Mouse (Mus musculus): ENCODE measurements around the gene Cdc42. TPM values are rescaled to one million over a fixed set of nuclear protein-coding genes. Genes with fewer than 3 reads are reported as not detected.

The Cdc42 gene
- polyA plus RNA-seq, 1 experiment from 2014 or later, result 722 TPM

DNA sequence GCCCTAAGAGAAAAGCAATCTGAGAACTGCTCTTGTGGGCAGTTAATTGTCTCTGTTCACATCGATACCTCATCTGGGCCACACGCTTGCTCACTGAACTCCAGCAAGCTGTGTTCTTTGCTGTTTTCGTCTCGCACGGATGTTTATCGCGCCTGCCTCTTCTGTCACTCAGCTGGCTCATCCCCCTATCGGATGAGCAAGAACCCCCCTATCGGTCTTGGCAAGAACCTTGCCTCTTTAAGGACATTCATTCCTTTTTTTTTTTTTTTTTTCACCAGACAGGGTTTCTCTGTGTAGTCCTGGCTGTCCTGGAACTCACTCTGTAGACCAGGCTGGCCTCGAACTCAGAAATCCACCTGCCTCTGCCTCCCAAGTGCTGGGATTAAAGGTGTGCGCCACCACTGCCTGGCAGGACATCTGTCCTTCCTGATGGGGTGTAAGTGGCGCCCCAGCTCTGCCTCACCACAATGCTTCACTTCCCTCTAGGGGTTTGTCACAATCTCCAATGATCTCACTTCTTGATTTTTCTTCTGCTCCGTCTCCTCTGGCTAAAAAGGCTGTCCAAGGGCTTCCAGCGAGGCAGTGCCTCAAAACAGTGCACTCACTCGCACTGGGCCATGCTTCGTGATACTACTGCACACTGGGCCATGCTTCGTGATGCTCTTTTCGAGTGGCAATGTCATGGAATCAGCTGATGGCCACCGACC is 8.0 kb upstream of the Cdc42 start:
- DNase-seq (ENCODE audit: low spot score), result no peak
- no peaks in the 10 kb centered on the region for H3K4me1 ChIP-seq (ENCODE audit: control insufficient read depth, insufficient read depth, low read length)
- no peak overlapping the region for H3K4me3 ChIP-seq (ENCODE audit: low read depth, low read length)
- no peak overlapping the region for H3K4me2 ChIP-seq (ENCODE audit: low read depth)
- WGBS, result 86% methylated on average over 19 of the region's 19 CpGs
- no peak for ATAC-seq (ENCODE audit: insufficient read depth, low FRiP score, low TSS enrichment)
- H3K9ac ChIP-seq (ENCODE audit: low read length), result no peak overlapping the region
- no peak overlapping the region for H3K27ac ChIP-seq (ENCODE audit: low read depth, low read length)
- H3K36me3 ChIP-seq (ENCODE audit: control insufficient read depth, insufficient read depth, low read length), result no peaks in the 10 kb centered on the region
- H3K9me3 ChIP-seq (ENCODE audit: control insufficient read depth, low read length), result no peaks in the 10 kb centered on the region
- no peaks in the 10 kb centered on the region for H3K27me3 ChIP-seq (ENCODE audit: control insufficient read depth, insufficient read depth, low read length)

DNA sequence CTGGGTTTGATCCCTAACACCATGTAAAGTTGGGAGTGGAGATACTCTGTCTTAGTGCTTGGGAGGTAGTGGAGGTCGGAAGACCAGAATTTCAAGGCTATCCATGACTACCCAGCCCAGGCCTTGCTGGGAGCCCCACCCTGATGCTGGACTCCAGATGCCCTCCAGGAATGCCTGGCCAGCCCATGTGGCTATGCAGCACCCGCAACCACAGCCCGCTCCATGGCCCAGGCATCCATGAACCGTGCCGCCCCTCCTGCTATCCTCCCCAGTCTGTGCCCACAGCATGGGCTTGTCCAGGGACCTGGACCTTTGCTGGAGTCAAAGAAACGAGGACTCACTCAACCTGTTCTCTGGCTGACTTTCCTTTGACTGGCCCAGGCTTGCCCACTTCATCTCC is 7.3 kb upstream of the Cdc42 start:
- Histone ChIP-seq H3K36me3 (ENCODE audit: control insufficient read depth, insufficient read depth, low read length) (no peaks in the 10 kb centered on the region), H3K27ac (ENCODE audit: low read depth, low read length) (no peak overlapping the region), H3K9me3 (ENCODE audit: control insufficient read depth, low read length) (no peaks in the 10 kb centered on the region), H3K4me1 (ENCODE audit: control insufficient read depth, insufficient read depth, low read length) (no peaks in the 10 kb centered on the region), H3K27me3 (ENCODE audit: control insufficient read depth, insufficient read depth, low read length) (no peaks in the 10 kb centered on the region), H3K4me3 (ENCODE audit: low read depth, low read length) (no peak overlapping the region), H3K4me2 (ENCODE audit: low read depth) (no peak overlapping the region), H3K9ac (ENCODE audit: low read length) (no peak overlapping the region)
- ATAC-seq (ENCODE audit: insufficient read depth, low FRiP score, low TSS enrichment) (no peak), DNase-seq (ENCODE audit: low spot score) (no peak)
- WGBS, result 91% methylated on average over 6 of the region's 6 CpGs

DNA sequence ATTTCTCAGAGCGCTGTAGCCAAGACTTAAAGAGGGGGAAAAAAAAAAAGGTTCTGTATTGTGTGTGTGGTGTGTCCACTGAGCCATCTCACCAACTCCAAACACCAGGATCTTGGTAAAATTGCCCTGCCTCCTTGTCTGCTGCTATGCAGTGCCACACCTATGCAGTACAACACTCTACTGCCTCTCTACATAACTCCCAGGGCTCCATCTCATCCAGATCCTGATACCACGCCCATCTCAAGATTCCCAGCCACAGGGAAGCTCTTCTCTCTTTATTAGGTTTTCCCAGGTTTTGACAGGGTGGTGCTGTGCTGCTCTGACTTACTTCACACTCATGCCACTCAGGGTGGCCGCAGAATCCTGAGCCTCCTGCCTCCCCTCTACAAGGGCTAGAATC is 3.5 kb upstream of the Cdc42 start:
- no peak for DNase-seq (ENCODE audit: low spot score)
- no peaks in the 10 kb centered on the region; the same call in 1 of the 2 replicates for H3K4me1 ChIP-seq (ENCODE audit: control insufficient read depth, insufficient read depth, low read length)
- WGBS, result 70% methylated on average over 3 of the region's 3 CpGs
- H3K27me3 ChIP-seq (ENCODE audit: control insufficient read depth, insufficient read depth, low read length), result no peaks in the 10 kb centered on the region
- no peak overlapping the region for H3K27ac ChIP-seq (ENCODE audit: low read depth, low read length)
- no peak overlapping the region for H3K9ac ChIP-seq (ENCODE audit: low read length)
- no peaks in the 10 kb centered on the region for H3K36me3 ChIP-seq (ENCODE audit: control insufficient read depth, insufficient read depth, low read length)
- H3K9me3 ChIP-seq (ENCODE audit: control insufficient read depth, low read length), result no peaks in the 10 kb centered on the region
- no peak overlapping the region for H3K4me3 ChIP-seq (ENCODE audit: low read depth, low read length)
- no peak overlapping the region for H3K4me2 ChIP-seq (ENCODE audit: low read depth)
- ATAC-seq (ENCODE audit: insufficient read depth, low FRiP score, low TSS enrichment), result no peak

DNA sequence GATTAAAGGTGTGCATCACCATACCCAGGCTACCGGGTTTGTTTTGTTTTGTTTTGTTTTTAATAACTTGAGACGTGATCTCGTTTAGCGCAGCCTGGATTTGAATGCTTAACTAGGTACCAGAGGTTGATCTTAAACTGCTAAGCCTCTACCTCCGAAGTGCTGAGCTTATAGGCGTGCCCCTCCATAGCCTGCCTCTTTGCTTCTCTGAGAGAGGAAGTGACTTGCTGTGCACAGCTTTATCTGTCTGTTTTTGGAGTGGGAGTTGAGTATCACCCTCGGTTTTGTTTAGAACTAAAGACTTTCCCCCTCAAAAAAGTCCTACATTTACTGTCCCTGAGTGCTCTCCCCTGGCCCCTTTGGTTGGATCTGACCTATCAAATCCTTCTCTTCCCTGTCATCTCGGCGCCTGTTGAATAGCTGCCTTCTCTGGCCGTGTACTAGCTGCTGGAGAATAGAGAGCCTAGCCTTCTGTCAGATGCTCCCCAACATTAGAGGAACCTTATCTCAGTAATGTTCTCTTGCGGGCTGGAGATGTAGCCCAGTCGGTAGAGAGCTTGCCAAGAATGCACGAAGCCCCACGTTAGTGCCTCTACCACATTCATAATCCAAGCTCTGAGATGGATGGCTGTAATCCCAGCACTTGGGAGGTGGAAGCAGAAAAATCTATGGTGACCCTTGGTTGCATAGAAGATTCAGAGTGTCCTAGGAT is 927 bp upstream of the Cdc42 start:
- Histone ChIP-seq H3K9ac (ENCODE audit: low read length) (no peak overlapping the region), H3K9me3 (ENCODE audit: control insufficient read depth, low read length) (no peaks in the 10 kb centered on the region), H3K4me3 (ENCODE audit: low read depth, low read length) (no peak overlapping the region), H3K27ac (ENCODE audit: low read depth, low read length) (no peak overlapping the region), H3K4me2 (ENCODE audit: low read depth) (no peak overlapping the region), H3K27me3 (ENCODE audit: control insufficient read depth, insufficient read depth, low read length) (no peaks in the 10 kb centered on the region), H3K4me1 (ENCODE audit: control insufficient read depth, insufficient read depth, low read length) (peaks cover 6% of the 10 kb centered on the region; the same call in 1 of the 2 replicates), H3K36me3 (ENCODE audit: control insufficient read depth, insufficient read depth, low read length) (no peaks in the 10 kb centered on the region)
- 65% methylated on average over 14 of the region's 14 CpGs for WGBS
- ATAC-seq (ENCODE audit: insufficient read depth, low FRiP score, low TSS enrichment) (no peak), DNase-seq (ENCODE audit: low spot score) (no peak)

DNA sequence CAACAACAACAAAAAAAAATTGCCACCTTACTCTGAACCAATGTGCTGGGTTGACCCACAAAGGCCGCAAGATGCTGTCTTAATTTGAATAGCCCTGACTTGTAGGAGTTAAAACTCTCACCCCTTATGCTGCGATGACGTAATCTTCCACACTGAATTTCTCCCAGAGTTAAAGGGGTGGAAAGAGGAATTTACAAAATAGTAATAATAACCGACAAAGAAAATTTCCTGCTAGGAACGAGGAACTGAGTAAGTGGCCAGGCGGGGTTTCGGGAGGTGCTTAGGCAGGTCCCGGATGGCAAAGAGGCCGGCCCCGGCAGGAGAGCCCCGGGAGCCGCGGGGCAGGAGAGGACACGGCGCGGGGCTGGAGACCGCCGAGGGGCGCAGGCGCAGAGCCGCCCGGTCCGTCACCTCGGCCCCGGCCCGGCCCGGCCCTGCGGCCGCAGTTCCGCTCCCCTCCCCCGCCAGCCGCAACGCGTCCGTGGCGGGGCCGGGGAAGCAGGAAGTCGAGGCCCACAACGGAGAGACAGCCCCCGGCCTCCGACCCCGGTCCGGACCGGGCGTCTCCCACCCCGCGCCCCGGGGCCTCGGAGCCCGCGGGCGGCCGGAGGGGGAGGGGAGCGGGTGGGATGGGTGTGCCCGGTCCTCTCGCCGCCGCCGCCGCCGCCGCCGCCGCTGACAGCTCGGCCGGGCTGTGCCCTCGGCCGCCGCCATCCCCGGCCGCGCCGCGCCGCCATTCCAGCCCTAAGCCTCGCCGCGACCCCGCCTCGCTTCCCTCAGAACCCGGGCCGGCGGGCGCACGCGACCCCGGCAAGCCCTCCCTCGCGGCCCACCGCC is 628 bp downstream of the Cdc42 start:
- DNase-seq (ENCODE audit: low spot score), result peak; percentile 77
- WGBS, result 0% methylated on average over 24 of the region's 90 CpGs
- H3K9ac ChIP-seq (ENCODE audit: low read length), result peak overlapping the region; percentile 99

DNA sequence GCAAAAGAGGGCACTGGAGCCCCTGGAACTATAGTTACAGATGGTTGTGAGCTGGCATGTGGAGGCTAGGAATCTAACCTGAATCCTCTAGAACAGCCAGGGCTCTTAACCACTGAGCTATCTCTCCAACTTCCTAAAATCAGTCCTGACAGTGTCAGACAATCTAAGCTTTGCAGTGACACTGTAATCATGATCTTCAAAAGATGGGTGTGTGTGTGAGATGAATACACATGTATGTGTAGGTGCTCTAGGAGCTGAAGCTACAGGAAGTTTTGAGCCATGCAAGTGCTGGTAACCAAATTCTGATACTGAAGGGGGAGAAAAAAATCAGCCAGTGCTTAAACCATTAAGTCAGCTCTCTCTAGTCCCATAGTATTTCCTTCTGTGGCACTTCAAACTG is 6.9 kb downstream of the Cdc42 start:
- Histone ChIP-seq H3K4me3 (ENCODE audit: low read depth, low read length) (no peak overlapping the region), H3K9me3 (ENCODE audit: control insufficient read depth, low read length) (no peaks in the 10 kb centered on the region), H3K27ac (ENCODE audit: low read depth, low read length) (no peak overlapping the region), H3K4me2 (ENCODE audit: low read depth) (no peak overlapping the region), H3K36me3 (ENCODE audit: control insufficient read depth, insufficient read depth, low read length) (no peaks in the 10 kb centered on the region), H3K4me1 (ENCODE audit: control insufficient read depth, insufficient read depth, low read length) (peaks cover 6% of the 10 kb centered on the region; the same call in 1 of the 2 replicates), H3K9ac (ENCODE audit: low read length) (no peak overlapping the region), H3K27me3 (ENCODE audit: control insufficient read depth, insufficient read depth, low read length) (no peaks in the 10 kb centered on the region)
- no peak for DNase-seq (ENCODE audit: low spot score)
- ATAC-seq (ENCODE audit: insufficient read depth, low FRiP score, low TSS enrichment), result no peak

More for the DNA sequence above, 628 bp downstream of the Cdc42 start:
- ATAC-seq (ENCODE audit: insufficient read depth, low FRiP score, low TSS enrichment), result peak; percentile 73
- Histone ChIP-seq H3K36me3 (ENCODE audit: control insufficient read depth, insufficient read depth, low read length) (no peaks in the 10 kb centered on the region), H3K4me3 (ENCODE audit: low read depth, low read length) (peak overlapping the region; percentile 99), H3K27me3 (ENCODE audit: control insufficient read depth, insufficient read depth, low read length) (no peaks in the 10 kb centered on the region), H3K4me1 (ENCODE audit: control insufficient read depth, insufficient read depth, low read length) (peaks cover 6% of the 10 kb centered on the region; the same call in 1 of the 2 replicates), H3K27ac (ENCODE audit: low read depth, low read length) (peak overlapping the region; percentile 97), H3K4me2 (ENCODE audit: low read depth) (peak overlapping the region; percentile 71), H3K9me3 (ENCODE audit: control insufficient read depth, low read length) (no peaks in the 10 kb centered on the region)

DNA sequence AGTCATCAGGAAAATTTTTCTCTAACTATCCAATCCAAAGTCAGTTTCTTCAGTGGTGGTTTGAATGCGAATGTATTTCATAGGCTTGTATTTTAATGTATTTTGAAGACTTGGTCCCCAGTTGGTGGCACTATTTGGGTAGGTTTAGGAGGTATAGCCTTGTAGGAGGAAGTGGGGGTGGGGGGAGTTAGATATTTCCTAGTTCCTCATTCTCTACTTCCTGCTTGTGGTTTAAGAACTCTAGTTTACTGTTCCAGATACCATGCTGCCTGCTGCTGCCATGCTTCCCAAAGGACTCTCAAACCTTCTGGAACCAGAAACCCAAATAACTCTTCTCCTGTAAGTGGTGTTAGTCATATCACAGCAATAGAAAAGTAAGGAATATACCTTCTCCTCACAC is 11.7 kb downstream of the Cdc42 start:
- ATAC-seq (ENCODE audit: insufficient read depth, low FRiP score, low TSS enrichment) (no peak), DNase-seq (ENCODE audit: low spot score) (no peak)
- Histone ChIP-seq H3K27ac (ENCODE audit: low read depth, low read length) (no peak overlapping the region), H3K9me3 (ENCODE audit: control insufficient read depth, low read length) (no peaks in the 10 kb centered on the region), H3K27me3 (ENCODE audit: control insufficient read depth, insufficient read depth, low read length) (no peaks in the 10 kb centered on the region), H3K4me1 (ENCODE audit: control insufficient read depth, insufficient read depth, low read length) (no peaks in the 10 kb centered on the region), H3K4me3 (ENCODE audit: low read depth, low read length) (no peak overlapping the region), H3K4me2 (ENCODE audit: low read depth) (no peak overlapping the region), H3K9ac (ENCODE audit: low read length) (no peak overlapping the region), H3K36me3 (ENCODE audit: control insufficient read depth, insufficient read depth, low read length) (no peaks in the 10 kb centered on the region)
- WGBS, result 92% methylated on average over 1 of the region's 1 CpGs

DNA sequence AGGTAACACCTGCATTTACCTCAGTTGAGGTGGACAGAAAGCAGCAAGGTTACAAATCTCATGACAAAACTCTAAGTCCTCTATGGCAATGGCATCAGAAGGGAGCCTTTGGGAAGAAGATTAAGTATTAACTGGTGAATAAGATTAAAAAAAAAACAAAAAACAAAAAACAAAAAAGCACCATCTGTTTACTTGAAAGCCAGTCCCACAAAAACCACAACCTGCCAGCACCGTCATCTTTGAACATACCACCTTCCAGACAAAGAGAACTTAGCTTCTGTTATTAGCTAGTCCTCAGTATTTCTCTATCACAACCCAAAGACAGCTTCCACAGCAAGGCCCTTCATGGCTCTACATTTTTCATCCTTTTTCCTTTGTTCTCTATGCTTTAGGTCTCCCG is 12.4 kb downstream of the Cdc42 start:
- Histone ChIP-seq H3K27me3 (ENCODE audit: control insufficient read depth, insufficient read depth, low read length) (no peaks in the 10 kb centered on the region), H3K36me3 (ENCODE audit: control insufficient read depth, insufficient read depth, low read length) (no peaks in the 10 kb centered on the region), H3K4me1 (ENCODE audit: control insufficient read depth, insufficient read depth, low read length) (no peaks in the 10 kb centered on the region), H3K4me2 (ENCODE audit: low read depth) (no peak overlapping the region), H3K4me3 (ENCODE audit: low read depth, low read length) (no peak overlapping the region), H3K9me3 (ENCODE audit: control insufficient read depth, low read length) (no peaks in the 10 kb centered on the region), H3K27ac (ENCODE audit: low read depth, low read length) (no peak overlapping the region), H3K9ac (ENCODE audit: low read length) (no peak overlapping the region)
- no peak for DNase-seq (ENCODE audit: low spot score)
- WGBS, result 91% methylated on average over 2 of the region's 2 CpGs
- ATAC-seq (ENCODE audit: insufficient read depth, low FRiP score, low TSS enrichment), result no peak
